Mouse (Mus musculus) heart, adult 11 months (tissue): ENCODE data around the gene Ifi202b.
"Not testable (repeated sequence)": the region's sequence is repeated elsewhere in the genome, so short reads cannot be mapped to it uniquely, and the experiment has no call there.

Source experiments
- DNase-seq: peaks from one replicate; pipeline ENCODE4 v3.0.0; 2022

The Ifi202b gene

DNA sequence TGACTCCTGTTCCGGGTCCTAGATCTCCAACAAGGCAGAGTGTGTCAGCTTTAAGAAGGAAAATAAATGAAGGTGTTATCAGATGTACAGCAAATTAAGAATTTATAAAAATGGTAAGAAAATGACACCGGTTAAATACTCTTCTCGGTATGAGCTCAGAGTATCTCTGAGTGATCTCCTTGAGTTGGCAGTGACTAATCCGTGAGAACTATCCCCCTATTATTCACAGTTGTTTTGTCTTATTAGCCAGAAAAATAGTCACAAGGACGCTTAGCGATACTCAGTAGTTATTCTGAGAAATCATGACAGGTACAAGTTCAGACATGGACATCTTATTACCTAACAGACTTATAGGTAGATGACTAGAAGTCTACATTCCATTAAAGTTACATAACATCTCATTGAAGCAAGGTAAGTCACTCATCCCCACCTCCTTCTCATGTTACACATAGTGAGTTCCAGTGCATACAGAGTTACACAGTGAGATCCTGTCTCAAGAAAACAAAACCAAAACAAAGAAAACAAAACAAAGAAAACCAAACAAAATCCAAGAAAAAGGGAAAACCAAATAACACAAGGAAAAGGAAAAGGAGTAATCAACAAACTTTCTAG, at the start of gene Ifi202b:
Gene Ifi202b (minus strand): TSS at position 51 of the 612 bp plus-strand sequence.
- not testable (repeated sequence) for DNase-seq

DNA sequence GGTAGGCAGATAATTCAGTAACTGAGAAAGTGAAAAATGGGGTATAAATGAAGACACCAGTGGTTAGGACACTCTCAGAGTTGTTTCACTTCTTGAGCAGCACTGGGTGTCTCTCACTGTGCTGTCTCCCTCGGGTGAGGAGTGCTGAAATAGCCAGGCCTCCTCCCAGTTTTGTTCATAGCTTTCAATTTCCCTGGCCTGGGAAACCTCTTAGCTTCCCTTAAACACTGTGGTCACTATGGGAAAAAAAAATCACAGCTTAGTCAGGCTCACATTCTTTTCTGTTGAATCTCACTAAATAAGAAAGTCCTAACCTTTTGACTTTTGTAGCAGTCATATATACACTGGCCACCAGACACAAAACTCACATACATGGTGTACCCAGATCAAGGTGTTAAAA, 49.2 kb upstream of the Ifi202b start, which contains the start of gene Ifi205:
Gene Ifi205 (minus strand): TSS at position 113 of the 400 bp plus-strand sequence.
- peak; percentile 97 for DNase-seq

DNA sequence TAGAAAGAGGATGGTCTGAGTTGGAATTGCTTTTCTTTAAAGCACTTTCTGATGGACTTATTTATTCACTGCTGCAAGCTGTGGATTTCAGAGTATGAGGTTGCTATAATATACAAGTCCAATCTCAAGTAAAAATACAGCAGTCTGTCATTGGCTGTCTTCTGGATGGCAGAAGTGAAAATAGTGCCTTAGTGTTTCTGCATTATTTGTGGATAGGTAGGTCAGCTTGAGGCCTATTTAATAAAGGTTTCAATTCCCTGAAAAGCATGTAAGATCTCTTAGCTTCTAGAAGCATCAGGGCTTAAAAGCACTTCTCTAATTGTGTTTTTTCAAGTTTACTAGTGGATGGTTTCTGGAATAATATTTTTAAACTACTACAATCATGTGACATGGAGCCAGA, 24.5 kb upstream of the Ifi202b start:
- not testable (repeated sequence) for DNase-seq

GRCm38 (mm10) chr1:174004352-174005109, 22.0 kb upstream of the Ifi202b start:
- not testable (repeated sequence) for DNase-seq

GRCm38 (mm10) chr1:173995003-173995402, 12.5 kb upstream of the Ifi202b start:
- no peak for DNase-seq

DNA sequence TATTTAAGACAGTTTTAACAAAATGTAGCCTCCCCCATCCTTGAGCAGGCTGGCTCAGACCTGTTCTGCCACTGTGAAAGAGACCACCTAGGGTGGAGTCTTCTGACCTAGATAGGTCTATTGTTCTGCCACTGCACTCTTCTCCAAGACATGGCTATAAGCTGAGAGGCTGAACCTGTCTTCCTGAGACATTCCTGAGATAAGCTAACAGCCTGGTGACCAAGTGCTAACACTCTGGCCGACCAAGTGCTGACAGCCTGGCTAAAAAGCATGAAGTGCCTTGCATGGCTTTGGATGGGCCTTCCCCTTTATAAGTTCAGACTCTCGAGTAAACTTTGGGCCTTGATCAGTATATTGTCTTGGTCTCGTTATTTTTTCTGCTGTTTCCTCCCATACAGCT, 1.5 kb downstream of the Ifi202b start:
- not testable (repeated sequence) for DNase-seq

DNA sequence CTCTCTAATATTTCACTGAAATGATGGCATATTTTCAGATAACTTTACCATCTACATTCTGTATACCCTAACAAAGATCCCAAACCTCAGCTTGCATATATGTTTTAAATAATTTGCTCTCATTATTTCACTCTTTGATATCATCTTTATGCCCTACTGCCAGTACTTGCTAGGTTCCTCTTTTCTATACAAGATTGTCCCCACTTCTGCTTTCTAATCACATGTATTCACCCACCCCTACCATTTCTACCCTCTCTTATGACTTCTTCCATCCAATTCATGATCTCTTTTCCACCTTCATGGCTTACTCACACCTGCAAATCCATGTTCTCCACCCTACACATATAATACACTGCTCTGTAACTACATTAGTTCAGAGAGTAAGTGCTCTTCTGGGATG, 4.9 kb downstream of the Ifi202b start:
- DNase-seq: no peak

DNA sequence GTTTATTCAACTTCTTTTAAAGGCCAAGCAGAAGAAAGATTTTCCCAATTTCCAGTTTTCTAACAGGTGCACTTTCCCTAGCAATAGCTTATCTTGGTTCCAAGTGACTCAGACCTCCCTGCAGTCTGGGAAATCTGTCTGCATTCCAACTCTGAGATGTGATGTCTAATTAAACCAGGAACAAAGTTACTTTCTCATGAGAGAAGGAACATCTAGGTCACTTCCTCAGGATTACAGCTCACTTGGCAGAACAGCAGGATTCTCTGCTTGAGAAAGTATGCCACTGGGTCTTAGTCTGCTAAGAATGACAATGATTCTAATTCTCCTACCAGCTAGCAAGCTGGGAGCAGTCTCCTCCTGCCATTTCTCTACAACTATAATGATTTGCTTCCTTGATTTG, 9.4 kb downstream of the Ifi202b start:
- peak; percentile 84 for DNase-seq

DNA sequence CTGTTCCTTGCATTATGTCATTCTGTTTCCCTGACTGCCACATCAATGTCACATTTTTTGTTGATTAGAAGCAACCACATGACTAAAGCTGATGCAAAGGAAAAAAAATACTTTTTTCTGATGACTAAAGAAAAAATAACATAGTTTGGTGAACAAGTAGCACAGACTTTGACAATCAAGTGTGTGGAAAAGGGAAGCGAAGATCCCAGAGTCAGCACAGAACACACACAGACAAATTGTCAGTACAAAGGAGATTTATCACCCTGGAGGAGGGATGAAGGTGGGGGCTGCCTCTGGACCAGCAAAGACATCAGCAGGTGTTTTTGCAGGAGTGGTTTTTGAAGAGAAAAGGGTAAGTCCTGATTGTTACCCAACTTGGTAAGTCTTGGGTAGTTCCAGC, 21.1 kb downstream of the Ifi202b start:
- peak; percentile 92 for DNase-seq

- not testable (repeated sequence) for DNase-seq
Measured at GRCm38 (mm10) chr1:173959998-173960397, 22.5 kb downstream of the Ifi202b start.

DNA sequence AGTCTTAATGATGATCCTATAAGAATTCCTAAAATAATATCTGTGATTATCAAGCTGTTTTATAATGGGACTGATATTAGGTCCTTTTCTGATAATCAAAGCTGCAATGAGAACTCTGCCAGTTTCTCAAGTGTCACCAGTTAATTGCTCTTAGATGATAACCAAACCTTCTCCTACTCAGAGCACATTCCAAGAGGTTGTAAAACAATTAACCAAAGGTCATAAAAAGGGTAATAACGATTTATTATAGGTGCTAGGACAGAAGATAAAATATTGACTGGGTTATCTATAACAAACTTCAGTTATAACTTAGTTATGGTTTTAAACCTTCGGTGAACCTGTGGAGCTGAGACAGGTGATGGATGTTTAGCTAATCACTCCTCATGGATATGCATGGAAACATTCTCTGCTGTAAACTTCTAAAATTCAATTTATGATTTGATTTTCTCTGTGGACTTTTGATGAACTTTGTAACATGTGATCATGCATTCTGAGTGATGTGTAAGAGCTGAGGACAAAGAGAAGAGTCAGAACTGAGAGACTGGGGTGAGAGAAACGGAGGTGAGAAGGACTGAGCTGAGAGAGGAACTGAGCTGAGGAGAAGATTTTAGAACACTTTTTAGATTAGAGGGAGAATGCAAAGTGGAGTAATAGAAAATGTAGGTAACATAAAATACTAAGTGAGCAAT, 26.6 kb downstream of the Ifi202b start:
- not testable (repeated sequence) for DNase-seq

GRCm38 (mm10) chr1:173955071-173955796, 27.3 kb downstream of the Ifi202b start:
- no peak for DNase-seq

DNA sequence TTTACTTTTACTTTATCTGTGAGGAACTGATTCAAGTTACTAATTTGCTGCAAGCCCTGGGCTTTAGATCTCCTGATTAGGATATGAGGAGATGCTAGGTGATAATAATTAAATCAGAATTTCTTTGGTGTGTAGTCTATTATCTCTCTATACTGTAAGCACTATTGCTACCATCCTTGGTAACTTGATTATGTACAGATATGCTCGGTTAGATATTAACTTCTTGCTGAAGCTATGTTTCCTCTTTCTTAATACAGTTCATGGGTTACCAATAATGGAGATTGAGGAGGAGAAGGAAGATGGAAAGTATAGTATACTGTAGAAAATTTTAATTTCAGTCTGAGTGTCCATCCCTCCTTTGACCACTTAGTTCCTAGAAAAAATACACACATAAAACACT, 29.0 kb downstream of the Ifi202b start:
- no peak for DNase-seq

- DNase-seq: not testable (repeated sequence)
Measured at GRCm38 (mm10) chr1:173949044-173949443, 33.5 kb downstream of the Ifi202b start.

DNA sequence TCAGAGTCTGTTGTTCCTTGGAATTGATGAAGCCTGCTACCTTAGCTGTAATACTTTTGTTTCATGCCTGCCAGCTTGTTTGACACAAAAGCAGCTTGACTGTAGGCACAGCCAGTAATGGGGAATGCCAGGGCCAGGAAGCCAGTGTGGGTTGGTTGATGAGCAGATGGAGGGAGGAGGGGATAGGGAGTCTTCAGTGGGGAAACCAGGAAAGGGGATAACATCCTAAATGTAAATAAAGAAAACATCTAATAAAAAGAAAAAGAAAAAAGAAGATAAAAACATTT, 39.8 kb downstream of the Ifi202b start:
- DNase-seq: not testable (repeated sequence)

- DNase-seq: peak; percentile 93
Measured at GRCm38 (mm10) chr1:173941924-173942779, 40.4 kb downstream of the Ifi202b start, which contains the start of the genes Mndal and Ifi203. TSS of gene Mndal (minus strand) at chr1:173942491. TSS of gene Ifi203 (minus strand) at chr1:173942672.

GRCm38 (mm10) chr1:173941522-173941921, 41.0 kb downstream of the Ifi202b start:
- DNase-seq: not testable (repeated sequence)

DNA sequence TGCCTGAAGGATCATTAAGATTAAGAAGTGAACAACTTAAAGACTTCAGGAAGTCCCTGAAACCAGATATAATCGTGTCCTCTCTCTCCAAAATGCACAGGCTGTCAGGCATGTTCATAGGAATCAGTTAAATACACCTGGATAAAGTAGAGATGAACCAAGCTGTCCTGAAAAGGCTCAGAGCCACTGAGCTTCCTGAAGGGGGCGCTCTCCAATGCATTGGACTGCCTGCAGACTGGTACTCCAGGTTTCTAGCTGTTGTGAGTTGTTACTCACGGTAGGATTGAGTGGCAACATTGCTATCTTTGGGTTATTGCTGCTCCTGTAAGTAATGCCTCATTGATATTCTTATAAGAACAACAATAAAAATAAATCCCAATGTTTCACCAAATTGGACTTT, 63.3 kb downstream of the Ifi202b start:
- not testable (repeated sequence) for DNase-seq

- DNase-seq: peak; percentile 57
Measured at GRCm38 (mm10) chr1:173914559-173914958, 68.0 kb downstream of the Ifi202b start.

GRCm38 (mm10) chr1:173913256-173913791, 69.2 kb downstream of the Ifi202b start:
- peak; percentile 89 for DNase-seq
